Mouse (Mus musculus) layer of hippocampus, adult 8-10 months (tissue): ENCODE measurements at regions not wholly inside any gene's neighbourhood (a gene's known extent, or its start where the extent isn't known, plus 50 kb on each side); places are given as distances from the start of the nearest gene placed in this dataset.

Experiments used
- DNase-seq, 2 experiments: peaks; one replicate each; pipeline ENCODE4 v3.0.0; 2022; ENCODE audit warnings: low spot score in 2 of 2

- no peak for DNase-seq
Measured at GRCm38 (mm10) chr16:29706996-29707395, 127.9 kb downstream of the Opa1 start.

GRCm38 (mm10) chr16:29707656-29708055 is 128.5 kb downstream of the Opa1 start:
- DNase-seq = no peak

GRCm38 (mm10) chr16:29709072-29709471 is 129.9 kb downstream of the Opa1 start:
- DNase-seq = no peak

- DNase-seq = no peak
Measured at GRCm38 (mm10) chr16:29711386-29711785, 132.3 kb downstream of the Opa1 start.

GRCm38 (mm10) chr16:29711912-29712681 is 133.0 kb downstream of the Opa1 start:
- DNase-seq = no peak

GRCm38 (mm10) chr16:29714612-29715127 is 135.5 kb downstream of the Opa1 start:
- DNase-seq = peak; percentile 37 to 54

- no peak for DNase-seq
Measured at GRCm38 (mm10) chr16:29718965-29719364, 139.8 kb downstream of the Opa1 start.

GRCm38 (mm10) chr16:29719571-29720451 is 140.7 kb downstream of the Opa1 start:
- no peak for DNase-seq

GRCm38 (mm10) chr16:29725153-29725552 is 146.0 kb downstream of the Opa1 start:
- no peak for DNase-seq

GRCm38 (mm10) chr16:29725563-29725962 is 146.4 kb downstream of the Opa1 start:
- DNase-seq = no peak

GRCm38 (mm10) chr16:29727397-29727796 is 148.3 kb downstream of the Opa1 start:
- DNase-seq = no peak

GRCm38 (mm10) chr16:29728769-29729481 is 149.8 kb downstream of the Opa1 start:
- peak; percentile 52 to 87 for DNase-seq

GRCm38 (mm10) chr16:29730010-29730409 is 150.9 kb downstream of the Opa1 start:
- no peak for DNase-seq

GRCm38 (mm10) chr16:29732889-29733288 is 153.8 kb downstream of the Opa1 start:
- no peak for DNase-seq

GRCm38 (mm10) chr16:29733847-29734246 is 154.7 kb downstream of the Opa1 start:
- DNase-seq = no peak

- DNase-seq = peak; percentile 44 to 50
Measured at GRCm38 (mm10) chr16:29734324-29734723, 155.2 kb downstream of the Opa1 start.

GRCm38 (mm10) chr16:29734738-29735250 is 155.7 kb downstream of the Opa1 start:
- no peak for DNase-seq

GRCm38 (mm10) chr16:29735371-29736008 is 156.4 kb downstream of the Opa1 start:
- DNase-seq = no peak

- DNase-seq = no peak
Measured at GRCm38 (mm10) chr16:29736211-29736610, 157.1 kb downstream of the Opa1 start.

- no peak for DNase-seq
Measured at GRCm38 (mm10) chr16:29738075-29738474, 158.9 kb downstream of the Opa1 start.
